Mouse (Mus musculus): ENCODE measurements at regions not wholly inside any gene's neighbourhood (a gene's known extent, or its start where the extent isn't known, plus 50 kb on each side); places are given as distances from the start of the nearest gene placed in this dataset.
"Not testable (repeated sequence)": the region's sequence is repeated elsewhere in the genome, so short reads cannot be mapped to it uniquely, and the experiment has no call there.

- DNase-seq: no peak
Measured at GRCm38 (mm10) chr13:45130516-45131249, 52.2 kb downstream of the Gm9817 start.

GRCm38 (mm10) chr13:45140616-45141015 lies 62.1 kb downstream of the Gm9817 start:
- DNase-seq: no peak

- no peak for DNase-seq
Measured at GRCm38 (mm10) chr13:45145129-45145528, 66.6 kb downstream of the Gm9817 start.

GRCm38 (mm10) chr13:45156223-45156622 lies 77.7 kb downstream of the Gm9817 start:
- no peak for DNase-seq

- no peak for DNase-seq
Measured at GRCm38 (mm10) chr13:45156982-45157381, 78.5 kb downstream of the Gm9817 start.

- DNase-seq: no peak
Measured at GRCm38 (mm10) chr13:45160281-45160680, 81.8 kb downstream of the Gm9817 start.

GRCm38 (mm10) chr13:45164001-45164778 lies 85.7 kb downstream of the Gm9817 start:
- no peak for DNase-seq

- DNase-seq: no peak
Measured at GRCm38 (mm10) chr13:45165159-45165558, 86.7 kb downstream of the Gm9817 start.

- no peak for DNase-seq
Measured at GRCm38 (mm10) chr13:45169716-45170115, 91.2 kb downstream of the Gm9817 start.

- DNase-seq: no peak
Measured at GRCm38 (mm10) chr13:45173139-45173538, 94.6 kb downstream of the Gm9817 start.

- not testable (repeated sequence) for DNase-seq
Measured at GRCm38 (mm10) chr13:45175711-45176205, 97.3 kb downstream of the Gm9817 start.

- no peak for DNase-seq
Measured at GRCm38 (mm10) chr13:45181529-45182230, 103.2 kb downstream of the Gm9817 start.

GRCm38 (mm10) chr13:45189389-45189788 lies 110.9 kb downstream of the Gm9817 start:
- no peak for DNase-seq

- no peak for DNase-seq
Measured at GRCm38 (mm10) chr13:45190151-45190550, 111.7 kb downstream of the Gm9817 start.

- DNase-seq: no peak
Measured at GRCm38 (mm10) chr13:45192079-45192478, 113.6 kb downstream of the Gm9817 start.

GRCm38 (mm10) chr13:45195562-45195961 lies 117.1 kb downstream of the Gm9817 start:
- no peak for DNase-seq

GRCm38 (mm10) chr13:45196363-45196762 lies 117.9 kb downstream of the Gm9817 start:
- DNase-seq: no peak

- DNase-seq: no peak
Measured at GRCm38 (mm10) chr13:45200511-45201120, 122.1 kb downstream of the Gm9817 start.

- DNase-seq: no peak
Measured at GRCm38 (mm10) chr13:45204856-45205255, 126.4 kb downstream of the Gm9817 start.

GRCm38 (mm10) chr13:45208540-45209197 lies 130.2 kb downstream of the Gm9817 start:
- no peak for DNase-seq

GRCm38 (mm10) chr13:45211241-45211640 lies 132.7 kb downstream of the Gm9817 start:
- no peak for DNase-seq

Measured in heart, adult 18-20 months (tissue).